Mouse (Mus musculus) heart, postnatal 0 days (tissue): ENCODE results near the gene Gdi2.

ENCODE experiments used
- CTCF ChIP-seq: IDR thresholded peaks from 2 replicates; pipeline ENCODE4 v1.5.1; 2016; ENCODE audit warnings: antibody characterized with exemption, control low read depth, low read depth
- EP300 ChIP-seq: IDR thresholded peaks from 2 replicates; pipeline ENCODE4 v1.6.1; 2016; ENCODE audit warnings: antibody characterized with exemption, low read depth

GRCm38 (mm10) chr13:3538223-3538968, 533 bp downstream of the Gdi2 start:
- no peak for TF ChIP-seq CTCF
- peak; percentile 50; the same call in 1 of the 2 replicates for TF ChIP-seq EP300
